In the genomic region with DNA sequence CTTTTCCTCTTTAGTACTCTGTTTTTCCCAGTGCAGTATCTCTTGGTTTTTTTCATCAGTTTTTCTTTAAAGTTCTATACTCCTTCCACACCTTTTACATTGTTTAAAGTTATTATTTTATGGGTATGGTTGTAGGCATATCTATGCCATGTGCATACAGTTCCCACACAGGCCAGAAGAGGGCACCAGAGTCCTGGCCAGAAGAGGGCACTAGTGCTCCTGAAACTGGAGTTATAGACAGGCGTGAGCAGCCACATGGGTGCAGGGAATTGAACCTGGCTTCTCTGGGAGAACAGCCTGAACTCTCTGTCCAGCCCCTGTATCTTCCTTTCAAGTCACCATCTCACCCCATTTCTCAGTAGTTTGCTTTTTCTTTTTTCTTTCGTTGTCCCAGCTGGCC, we compare ENCODE assay signal across 8 mouse cellular contexts. TPM values are rescaled to one million over a fixed set of nuclear protein-coding genes. Genes with fewer than 3 reads are reported as not detected.
DNase-seq lines count a peak whose midpoint lies in the region; ATAC-seq and TF ChIP-seq lines count a peak whose summit lies in the region.
"Had no signal": no experiment of that assay in that cellular context is flagged by ENCODE, and none has a peak within 500 bp of the region (broad histone marks: within the 10 kb centered on the region; RNA-seq: fewer than 3 reads in every experiment).

No protein-coding gene starts in this region.

- intact Hi-C loops in left cerebral cortex, postnatal 36 days (cut with DNase I) = no loop called here

- no peak for TF ChIP-seq POLR2A in MEL (IDR thresholded peaks at IDR 0.05; ENCODE audit: control insufficient read depth in 1 of 2, insufficient read depth in 1 of 2, low read depth in 1 of 2, low read length in 2 of 2, poor library complexity in 1 of 2)

- no peaks in the 10 kb centered on the region for H3K27me3 ChIP-seq in midbrain, embryonic 11.5 days (ENCODE audit: control insufficient read depth, insufficient read depth, low read length)
- no peaks in the 10 kb centered on the region for H3K27me3 ChIP-seq in midbrain, embryonic 13.5 days
- no peaks in the 10 kb centered on the region for H3K27me3 ChIP-seq in MEL (ENCODE audit: control insufficient read depth in 1 of 2, insufficient read depth in 2 of 2, low read length in 2 of 2)
- no peaks in the 10 kb centered on the region for H3K27me3 ChIP-seq in neural tube, embryonic 14.5 days (ENCODE audit: control insufficient read depth, insufficient read depth, low read length)
- H3K27me3 ChIP-seq: heart, embryonic 15.5 days had no signal

- 44% methylated on average over 2 of the region's 2 CpGs for WGBS in midbrain, embryonic 11.5 days
- WGBS in midbrain, embryonic 13.5 days = 40% methylated on average over 2 of the region's 2 CpGs
- 47% methylated on average over 2 of the region's 2 CpGs for WGBS in neural tube, embryonic 14.5 days

- peak; percentile 96 to 100 (median 97) for TF ChIP-seq CTCF in MEL (IDR thresholded peaks at IDR 0.05 in 2 of 3, conservative IDR thresholded peaks at IDR 0.05 in 1 of 3; ENCODE audit: control insufficient read depth in 1 of 3, insufficient read depth in 1 of 3, low read depth in 2 of 3, low read length in 3 of 3, poor library complexity in 1 of 3, severe bottlenecking in 1 of 3)

- H3K9ac ChIP-seq in midbrain, embryonic 11.5 days (ENCODE audit: low read length) = no peak overlapping the region
- no peak overlapping the region for H3K9ac ChIP-seq in midbrain, embryonic 13.5 days (replicated peaks)
- peak overlapping the region; percentile 17; the same call in 1 of the 2 replicates for H3K9ac ChIP-seq in MEL (ENCODE audit: control insufficient read depth, low read depth, low read length, poor library complexity, severe bottlenecking)
- no peak overlapping the region for H3K9ac ChIP-seq in neural tube, embryonic 14.5 days (replicated peaks; ENCODE audit: low read depth, low read length)
- H3K9ac ChIP-seq: heart, embryonic 15.5 days had no signal

- H3K36me3 ChIP-seq in midbrain, embryonic 11.5 days (ENCODE audit: control insufficient read depth, insufficient read depth, low read length) = no peaks in the 10 kb centered on the region
- H3K36me3 ChIP-seq in midbrain, embryonic 13.5 days = no peaks in the 10 kb centered on the region
- no peaks in the 10 kb centered on the region for H3K36me3 ChIP-seq in MEL (ENCODE audit: control insufficient read depth in 1 of 2, insufficient read depth in 2 of 2, low read length in 2 of 2)
- H3K36me3 ChIP-seq in neural tube, embryonic 14.5 days (ENCODE audit: control insufficient read depth, insufficient read depth, low read length) = no peaks in the 10 kb centered on the region
- H3K36me3 ChIP-seq: heart, embryonic 15.5 days had no signal

- no peak overlapping the region for H3K4me3 ChIP-seq in midbrain, embryonic 11.5 days (ENCODE audit: low read depth, low read length)
- no peak overlapping the region for H3K4me3 ChIP-seq in midbrain, embryonic 13.5 days (replicated peaks)
- 0 out of 4 replicates have a peak overlapping the region, but pooled peaks of 1 of the 2 experiments have one; percentile 7 for H3K4me3 ChIP-seq in MEL (ENCODE audit: control insufficient read depth in 1 of 2, insufficient read depth in 1 of 2, low read depth in 2 of 2, low read length in 2 of 2)
- H3K4me3 ChIP-seq in neural tube, embryonic 14.5 days (ENCODE audit: low read depth, low read length) = no peak overlapping the region
- H3K4me3 ChIP-seq: heart, embryonic 15.5 days had no signal

- H3K4me2 ChIP-seq in midbrain, embryonic 11.5 days = no peak overlapping the region
- H3K4me2 ChIP-seq in midbrain, embryonic 13.5 days (replicated peaks) = no peak overlapping the region
- H3K4me2 ChIP-seq in neural tube, embryonic 14.5 days (ENCODE audit: low read depth, low read length) = no peak overlapping the region
- H3K4me2 ChIP-seq: heart, embryonic 15.5 days had no signal

- peak; percentile 95 for DNase-seq in midbrain, embryonic 11.5 days (ENCODE audit: low spot score, missing footprints)
- peak; percentile 82 for DNase-seq in MEL (ENCODE audit: low read depth, low spot score)
- DNase-seq in brain, adult 2 months (ENCODE audit: low read depth, low spot score) = peak; percentile 72
- peak; percentile 65 for DNase-seq in forelimb bud, embryonic 11.5 days (ENCODE audit: low read depth, low spot score)
- DNase-seq in left cerebral cortex, postnatal 36 days (ENCODE audit: low spot score in 2 of 2) = peak; percentile 30 to 56

- H3K4me1 ChIP-seq in midbrain, embryonic 11.5 days (ENCODE audit: control insufficient read depth, insufficient read depth, low read length) = no peaks in the 10 kb centered on the region
- H3K4me1 ChIP-seq in midbrain, embryonic 13.5 days (replicated peaks) = no peaks in the 10 kb centered on the region
- no peaks in the 10 kb centered on the region for H3K4me1 ChIP-seq in MEL (ENCODE audit: control insufficient read depth in 1 of 2, insufficient read depth in 2 of 2, low read length in 2 of 2)
- H3K4me1 ChIP-seq in neural tube, embryonic 14.5 days (ENCODE audit: control insufficient read depth, insufficient read depth, low read length) = no peaks in the 10 kb centered on the region

- ATAC-seq in midbrain, embryonic 11.5 days (ENCODE audit: low FRiP score) = no peak
- no peak for ATAC-seq in midbrain, embryonic 13.5 days
- 0 out of 2 replicates have a peak, but pooled peaks have one; percentile 32 for ATAC-seq in neural tube, embryonic 14.5 days (ENCODE audit: low read depth)

- H3K27ac ChIP-seq in midbrain, embryonic 11.5 days (ENCODE audit: low read depth, low read length) = no peak overlapping the region
- no peak overlapping the region for H3K27ac ChIP-seq in midbrain, embryonic 13.5 days
- no peak overlapping the region for H3K27ac ChIP-seq in MEL (ENCODE audit: control insufficient read depth, low read depth, low read length)
- H3K27ac ChIP-seq in neural tube, embryonic 14.5 days (ENCODE audit: low read depth, low read length) = no peak overlapping the region
- H3K27ac ChIP-seq: heart, embryonic 15.5 days had no signal

- TF ChIP-seq RAD21 in MEL (IDR thresholded peaks at IDR 0.05; ENCODE audit: low read depth, low read length) = peak; percentile 79

- H3K79me2 ChIP-seq in MEL (ENCODE audit: control insufficient read depth, insufficient read depth, low read length, poor library complexity) = no peaks in the 10 kb centered on the region

- TF ChIP-seq EP300 in MEL (IDR thresholded peaks at IDR 0.05; ENCODE audit: low read depth in 1 of 2, low read length in 2 of 2) = no peak

- H3K9me3 ChIP-seq in midbrain, embryonic 11.5 days (ENCODE audit: control insufficient read depth, low read length) = no peaks in the 10 kb centered on the region; the same call in 1 of the 2 replicates
- 0 out of 2 replicates have a peak, but pooled peaks cover 6% of the 10 kb centered on the region for H3K9me3 ChIP-seq in midbrain, embryonic 13.5 days
- no peaks in the 10 kb centered on the region for H3K9me3 ChIP-seq in MEL (replicated peaks; ENCODE audit: insufficient read depth, low read length)
- no peaks in the 10 kb centered on the region for H3K9me3 ChIP-seq in neural tube, embryonic 14.5 days (ENCODE audit: control insufficient read depth, low read length)

RNA-seq across cellular contexts. Expression of a gene that starts 12.9 kb away (rescaled TPM):
- 1.0 and 1.6 TPM in 2 replicates for polyA plus RNA-seq in midbrain, embryonic 11.5 days (2014; fragmentation: Nextera tagmentation; extraction: Ambion mirVana)
- 0.88 and 0.98 TPM in 2 replicates for polyA plus RNA-seq in midbrain, embryonic 13.5 days (2015; fragmentation: Nextera tagmentation; extraction: Ambion mirVana)
- 0.04 TPM in 1 of 2 replicates, not detected in the other for total RNA-seq in MEL (2012; rRNA removed)
- polyA plus RNA-seq in MEL (2012; ENCODE audit: insufficient read depth in 1 of 2, insufficient read length in 2 of 2, low read depth in 1 of 2, low replicate concordance in 2 of 2, missing spikeins in 1 of 2) = under 1 TPM in 1 of 2 experiments, not detected in 1; 0.17 TPM
- total RNA-seq in left cerebral cortex, postnatal 36 days (2021) = 1 to 10 TPM in 1 of 2 experiments, under 1 TPM in 1; 0.84 to 3.6 TPM
- 0.40 and 1.3 TPM in 2 replicates for polyA plus RNA-seq in neural tube, embryonic 14.5 days (2014; fragmentation: Nextera tagmentation; extraction: Ambion mirVana)

RNA-seq across cellular contexts. Expression of a gene that starts 16.6 kb away (rescaled TPM):
- polyA plus RNA-seq in midbrain, embryonic 11.5 days (2014; fragmentation: Nextera tagmentation; extraction: Ambion mirVana) = 8.0 and 10.4 TPM in 2 replicates
- 29.5 and 31.1 TPM in 2 replicates for polyA plus RNA-seq in midbrain, embryonic 13.5 days (2015; fragmentation: Nextera tagmentation; extraction: Ambion mirVana)
- 0.81 and 0.85 TPM in 2 replicates for total RNA-seq in MEL (2012; rRNA removed)
- polyA plus RNA-seq in MEL (2012; ENCODE audit: insufficient read depth in 1 of 2, insufficient read length in 2 of 2, low read depth in 1 of 2, low replicate concordance in 2 of 2, missing spikeins in 1 of 2) = 1 to 10 TPM in 1 of 2 experiments, not detected in 1; 1.9 TPM
- 100 to 1,000 TPM; 103 to 106 TPM for total RNA-seq in left cerebral cortex, postnatal 36 days (2021)
- polyA plus RNA-seq in neural tube, embryonic 14.5 days (2014; fragmentation: Nextera tagmentation; extraction: Ambion mirVana) = 24.4 and 27.9 TPM in 2 replicates

RNA-seq across cellular contexts. Expression of a gene that starts 23.4 kb away (rescaled TPM):
- 3.5 and 3.8 TPM in 2 replicates for polyA plus RNA-seq in midbrain, embryonic 11.5 days (2014; fragmentation: Nextera tagmentation; extraction: Ambion mirVana)
- 4.3 and 4.4 TPM in 2 replicates for polyA plus RNA-seq in midbrain, embryonic 13.5 days (2015; fragmentation: Nextera tagmentation; extraction: Ambion mirVana)
- total RNA-seq in MEL (2012; rRNA removed) = 2.5 and 3.3 TPM in 2 replicates
- 10 to 100 TPM in 1 of 2 experiments, not detected in 1; 17.6 TPM for polyA plus RNA-seq in MEL (2012; ENCODE audit: insufficient read depth in 1 of 2, insufficient read length in 2 of 2, low read depth in 1 of 2, low replicate concordance in 2 of 2, missing spikeins in 1 of 2)
- 10 to 100 TPM; 14.0 to 17.0 TPM for total RNA-seq in left cerebral cortex, postnatal 36 days (2021)
- polyA plus RNA-seq in neural tube, embryonic 14.5 days (2014; fragmentation: Nextera tagmentation; extraction: Ambion mirVana) = 2.8 and 3.7 TPM in 2 replicates

RNA-seq across cellular contexts. Expression of a gene that starts 25.8 kb away (rescaled TPM):
- not detected in 2 replicates for polyA plus RNA-seq in midbrain, embryonic 11.5 days (2014; fragmentation: Nextera tagmentation; extraction: Ambion mirVana)
- 0.12 and 0.13 TPM in 2 replicates for polyA plus RNA-seq in midbrain, embryonic 13.5 days (2015; fragmentation: Nextera tagmentation; extraction: Ambion mirVana)
- not detected in 2 replicates for total RNA-seq in MEL (2012; rRNA removed)
- polyA plus RNA-seq in MEL (2012; ENCODE audit: insufficient read depth in 1 of 2, insufficient read length in 2 of 2, low read depth in 1 of 2, low replicate concordance in 2 of 2, missing spikeins in 1 of 2) = not detected
- under 1 TPM in 1 of 2 experiments, not detected in 1; 0.15 TPM for total RNA-seq in left cerebral cortex, postnatal 36 days (2021)
- polyA plus RNA-seq in neural tube, embryonic 14.5 days (2014; fragmentation: Nextera tagmentation; extraction: Ambion mirVana) = not detected in 2 replicates

RNA-seq across cellular contexts. Expression of a gene that starts 32.1 kb away (rescaled TPM):
- polyA plus RNA-seq in midbrain, embryonic 11.5 days (2014; fragmentation: Nextera tagmentation; extraction: Ambion mirVana) = 0.12 TPM in 1 of 2 replicates, not detected in the other
- 0.31 and 0.32 TPM in 2 replicates for polyA plus RNA-seq in midbrain, embryonic 13.5 days (2015; fragmentation: Nextera tagmentation; extraction: Ambion mirVana)
- total RNA-seq in MEL (2012; rRNA removed) = 0.15 TPM in 1 of 2 replicates, not detected in the other
- polyA plus RNA-seq in MEL (2012; ENCODE audit: insufficient read depth in 1 of 2, insufficient read length in 2 of 2, low read depth in 1 of 2, low replicate concordance in 2 of 2, missing spikeins in 1 of 2) = under 1 TPM in 1 of 2 experiments, not detected in 1; 0.97 TPM
- total RNA-seq in left cerebral cortex, postnatal 36 days (2021) = under 1 TPM in 1 of 2 experiments, not detected in 1; 0.32 TPM
- polyA plus RNA-seq in neural tube, embryonic 14.5 days (2014; fragmentation: Nextera tagmentation; extraction: Ambion mirVana) = 0.37 and 0.41 TPM in 2 replicates
- polyA plus RNA-seq: heart, embryonic 15.5 days had no signal

Comparison
In these comparisons a context has a peak if more than half of its experiments do, and no peak if none do; other contexts are left out.
1. DNase-seq: peak in every context shown above with its lines; median percentile 95 in midbrain, embryonic 11.5 days; 82 in MEL; 72 in brain, adult 2 months; 65 in forelimb bud, embryonic 11.5 days; 43 in left cerebral cortex, postnatal 36 days.